Mouse (Mus musculus) left cerebral cortex, adult 8-10 months (tissue): ENCODE results near the gene Gm17535. TPM values are rescaled to one million over a fixed set of nuclear protein-coding genes. Genes with fewer than 3 reads are reported as not detected.
"Not testable (repeated sequence)": the region's sequence is repeated elsewhere in the genome, so short reads cannot be mapped to it uniquely, and the experiment has no call there.

Experiments
- DNase-seq, 2 experiments: peaks; one replicate each; pipeline ENCODE4 v3.0.0; 2022; ENCODE audit warnings: low spot score in 2 of 2
- total RNA-seq, 4 experiments: library from RNA; stranded (reverse); gene quantifications; 2 replicates each; pipeline ENCODE4 v1.2.4; 2022

Gene Gm17535
- total RNA-seq, result not detected

GRCm38 (mm10) chr9:3034299-3034698 lies at the start of gene Gm17535:
TSS of gene Gm17535 (plus strand) at chr9:3034599.
- not testable (repeated sequence) for DNase-seq

DNA sequence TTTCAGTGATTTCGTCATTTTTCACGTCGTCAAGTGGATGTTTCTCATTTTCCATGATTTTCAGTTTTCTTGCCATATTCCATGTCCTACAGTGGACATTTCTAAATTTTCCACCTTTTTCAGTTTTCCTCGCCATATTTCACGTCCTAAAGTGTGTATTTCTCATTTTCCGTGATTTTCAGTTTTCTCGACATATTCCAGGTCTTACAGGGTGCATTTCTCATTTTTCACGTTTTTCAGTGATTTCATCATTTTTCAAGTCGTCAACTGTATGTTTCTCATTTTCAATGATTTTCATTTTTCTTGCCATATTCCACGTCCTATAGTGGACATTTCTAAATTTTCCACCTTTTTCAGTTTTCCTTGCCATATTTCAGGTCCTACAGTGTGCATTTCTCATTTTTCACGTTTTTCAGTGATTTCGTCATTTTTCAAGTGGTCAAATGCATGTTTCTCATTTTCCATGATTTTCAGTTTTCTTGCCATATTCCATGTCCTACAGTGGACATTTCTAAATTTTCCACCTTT lies 33.9 kb upstream of the Gm17535 start, which contains the start of gene Gm10722:
Gene Gm10722, plus strand, starts transcription at position 478 of the 528 bp plus-strand sequence.
- DNase-seq, result peak; percentile 12 to 14

- peak in 1 of 2 experiments; percentile 14 for DNase-seq
Observed at GRCm38 (mm10) chr9:3001006-3001405, 33.4 kb upstream of the Gm17535 start.

DNA sequence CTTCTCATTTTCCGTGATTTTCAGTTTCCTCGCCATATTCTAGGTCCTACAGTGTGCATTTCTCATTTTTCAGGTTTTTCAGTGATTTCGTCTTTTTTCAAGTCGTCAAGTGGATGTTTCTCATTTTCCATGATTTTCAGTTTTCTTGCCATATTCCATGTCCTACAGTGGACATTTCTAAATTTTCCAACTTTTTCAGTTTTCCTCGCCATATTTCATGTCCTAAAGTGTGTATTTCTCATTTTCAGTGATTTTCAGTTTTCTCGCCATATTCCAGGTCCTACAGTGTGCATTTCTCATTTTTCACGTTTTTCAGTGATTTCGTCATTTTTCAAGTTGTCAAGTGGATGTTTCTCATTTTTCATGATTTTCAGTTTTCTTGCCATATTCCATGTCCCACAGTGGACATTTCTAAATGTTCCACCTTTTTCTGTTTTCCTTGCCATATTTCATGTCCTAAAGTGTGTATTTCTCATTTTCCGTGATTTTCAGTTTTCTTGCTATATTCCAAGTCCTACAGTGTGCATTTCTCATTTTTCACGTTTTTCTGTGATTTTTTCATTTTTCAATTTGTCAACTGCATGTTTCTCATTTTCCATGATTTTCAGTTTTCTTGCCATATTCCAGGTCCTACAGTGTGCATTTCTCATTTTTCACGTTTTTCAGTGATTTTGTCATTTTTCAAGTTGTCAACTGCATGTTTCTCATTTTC lies 32.3 kb upstream of the Gm17535 start:
- DNase-seq, result peak; percentile 93 to 99

GRCm38 (mm10) chr9:3002794-3003396 lies 31.5 kb upstream of the Gm17535 start, which contains the start of gene Gm11168:
TSS of gene Gm11168 (plus strand) at chr9:3003346.
- DNase-seq, result not testable (repeated sequence)

- DNase-seq, result not testable (repeated sequence)
Observed at GRCm38 (mm10) chr9:3006179-3006578, 28.2 kb upstream of the Gm17535 start.

- DNase-seq, result peak; percentile 98 to 100
Observed at GRCm38 (mm10) chr9:3006636-3007035, 27.8 kb upstream of the Gm17535 start.

- DNase-seq, result not testable (repeated sequence)
Observed at GRCm38 (mm10) chr9:3007272-3007671, 27.1 kb upstream of the Gm17535 start.

GRCm38 (mm10) chr9:3009331-3009730 lies 25.1 kb upstream of the Gm17535 start:
- DNase-seq, result not testable (repeated sequence)

DNA sequence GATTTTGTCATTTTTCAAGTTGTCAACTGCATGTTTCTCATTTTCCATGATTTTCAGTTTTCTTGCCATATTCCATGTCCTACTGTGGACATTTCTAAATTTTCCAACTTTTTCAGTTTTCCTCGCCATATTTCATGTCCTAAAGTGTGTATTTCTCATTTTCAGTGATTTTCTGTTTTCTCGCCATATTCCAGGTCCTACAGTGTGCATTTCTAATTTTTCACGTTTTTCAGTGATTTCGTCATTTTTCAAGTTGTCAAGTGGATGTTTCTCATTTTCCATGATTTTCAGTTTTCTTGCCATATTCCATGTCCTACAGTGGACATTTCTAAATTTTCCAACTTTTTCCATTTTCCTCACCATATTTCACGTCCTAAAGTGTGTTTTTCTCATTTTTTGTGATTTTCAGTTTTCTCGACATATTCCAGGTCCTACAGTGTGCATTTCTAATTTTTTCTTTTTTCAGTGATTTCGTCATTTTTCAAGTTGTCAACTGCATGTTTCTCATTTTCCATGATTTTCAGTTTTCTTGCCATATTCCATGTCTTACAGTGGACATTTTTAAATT lies 22.3 kb upstream of the Gm17535 start:
- DNase-seq, result not testable (repeated sequence)

DNA sequence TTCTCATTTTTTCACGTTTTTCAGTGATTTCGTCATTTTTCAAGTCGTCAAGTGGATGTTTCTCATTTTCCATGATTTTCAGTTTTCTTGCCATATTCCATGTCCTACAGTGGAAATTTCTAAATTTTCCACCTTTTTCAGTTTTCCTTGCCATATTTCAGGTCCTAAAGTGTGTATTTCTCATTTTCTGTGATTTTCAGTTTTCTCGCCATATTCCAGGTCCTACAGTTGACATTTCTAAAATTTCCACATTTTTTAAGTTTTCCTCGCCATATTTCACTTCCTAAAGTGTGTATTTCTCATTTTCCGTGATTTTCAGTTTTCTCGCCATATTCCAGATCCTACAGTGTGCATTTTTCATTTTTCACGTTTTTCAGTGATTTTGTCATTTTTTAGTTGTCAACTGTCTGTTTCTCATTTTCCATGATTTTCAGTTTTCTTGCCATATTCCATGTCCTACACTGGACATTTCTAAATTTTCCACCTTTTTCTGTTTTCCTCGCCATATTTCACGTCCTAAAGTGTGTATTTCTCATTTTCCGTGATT lies 21.6 kb upstream of the Gm17535 start, which contains the start of gene Gm10721:
Gene Gm10721, plus strand, starts transcription at position 408 of the 547 bp plus-strand sequence.
- DNase-seq, result not testable (repeated sequence)

- not testable (repeated sequence) for DNase-seq
Observed at GRCm38 (mm10) chr9:3015354-3015753, 19.0 kb upstream of the Gm17535 start, which contains the start of gene Gm10720. TSS of gene Gm10720 (plus strand) at chr9:3015654.

- not testable (repeated sequence) for DNase-seq
Observed at GRCm38 (mm10) chr9:3015896-3016295, 18.5 kb upstream of the Gm17535 start.

DNA sequence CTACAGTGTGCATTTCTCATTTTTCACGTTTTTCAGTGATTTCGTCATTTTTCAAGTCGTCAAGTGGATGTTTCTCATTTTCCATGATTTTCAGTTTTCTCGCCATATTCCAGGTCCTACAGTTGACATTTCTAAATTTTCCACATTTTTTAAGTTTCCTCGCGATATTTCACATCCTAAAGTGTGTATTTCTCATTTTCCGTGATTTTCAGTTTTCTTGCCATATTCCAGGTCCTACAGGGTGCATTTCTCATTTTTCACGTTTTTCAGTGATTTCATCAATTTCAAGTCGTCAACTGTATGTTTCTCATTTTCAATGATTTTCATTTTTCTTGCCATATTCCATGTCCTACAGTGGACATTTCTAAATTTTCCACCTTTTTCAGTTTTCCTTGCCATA lies 17.3 kb upstream of the Gm17535 start, which contains the start of gene Gm10719:
Gene Gm10719, plus strand, starts transcription at position 301 of the 400 bp plus-strand sequence.
- DNase-seq, result not testable (repeated sequence)

DNA sequence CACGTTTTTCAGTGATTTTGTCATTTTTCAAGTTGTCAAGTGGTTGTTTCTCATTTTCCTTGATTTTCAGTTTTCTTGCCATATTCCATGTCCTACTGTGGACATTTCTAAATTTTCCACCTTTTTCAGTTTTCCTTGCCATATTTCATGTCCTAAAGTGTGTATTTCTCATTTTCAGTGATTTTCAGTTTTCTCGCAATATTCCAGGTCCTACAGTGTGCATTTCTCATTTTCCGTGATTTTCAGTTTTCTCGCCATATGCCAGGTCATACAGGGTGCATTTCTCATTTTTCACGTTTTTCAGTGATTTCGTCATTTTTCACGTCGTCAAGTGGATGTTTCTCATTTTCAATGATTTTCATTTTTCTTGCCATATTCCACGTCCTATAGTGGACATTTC lies 15.5 kb upstream of the Gm17535 start:
- DNase-seq, result peak; percentile 1 to 60

DNA sequence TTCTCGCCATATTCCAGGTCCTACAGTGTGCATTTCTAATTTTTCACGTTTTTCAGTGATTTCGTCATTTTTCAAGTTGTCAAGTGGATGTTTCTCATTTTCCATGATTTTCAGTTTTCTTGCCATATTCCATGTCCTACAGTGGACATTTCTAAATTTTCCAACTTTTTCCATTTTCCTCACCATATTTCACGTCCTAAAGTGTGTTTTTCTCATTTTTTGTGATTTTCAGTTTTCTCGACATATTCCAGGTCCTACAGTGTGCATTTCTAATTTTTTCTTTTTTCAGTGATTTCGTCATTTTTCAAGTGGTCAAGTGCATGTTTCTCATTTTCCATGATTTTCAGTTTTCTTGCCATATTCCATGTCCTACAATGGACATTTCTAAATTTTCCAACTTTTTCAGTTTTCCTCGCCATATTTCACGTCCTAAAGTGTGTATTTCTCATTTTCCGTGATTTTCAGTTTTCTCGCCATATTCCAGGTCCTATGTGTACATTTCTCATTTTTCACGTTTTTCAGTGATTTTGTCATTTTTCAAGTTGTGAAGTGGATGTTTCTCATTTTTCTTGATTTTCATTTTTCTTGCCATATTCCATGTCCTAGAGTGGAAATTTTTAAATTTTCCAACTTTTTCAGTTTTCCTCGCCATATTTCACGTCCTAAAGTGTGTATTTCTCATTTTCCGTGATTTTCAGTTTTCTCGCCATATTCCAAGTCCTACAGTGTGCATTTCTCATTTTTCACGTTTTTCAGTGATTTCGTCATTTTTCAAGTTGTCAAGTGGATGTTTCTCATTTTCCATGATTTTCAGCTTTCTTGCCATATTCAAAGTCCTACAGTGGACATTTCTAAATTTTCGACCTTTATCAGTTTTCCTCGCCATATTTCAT lies 14.3 kb upstream of the Gm17535 start:
- DNase-seq, result peak; percentile 3 to 70

DNA sequence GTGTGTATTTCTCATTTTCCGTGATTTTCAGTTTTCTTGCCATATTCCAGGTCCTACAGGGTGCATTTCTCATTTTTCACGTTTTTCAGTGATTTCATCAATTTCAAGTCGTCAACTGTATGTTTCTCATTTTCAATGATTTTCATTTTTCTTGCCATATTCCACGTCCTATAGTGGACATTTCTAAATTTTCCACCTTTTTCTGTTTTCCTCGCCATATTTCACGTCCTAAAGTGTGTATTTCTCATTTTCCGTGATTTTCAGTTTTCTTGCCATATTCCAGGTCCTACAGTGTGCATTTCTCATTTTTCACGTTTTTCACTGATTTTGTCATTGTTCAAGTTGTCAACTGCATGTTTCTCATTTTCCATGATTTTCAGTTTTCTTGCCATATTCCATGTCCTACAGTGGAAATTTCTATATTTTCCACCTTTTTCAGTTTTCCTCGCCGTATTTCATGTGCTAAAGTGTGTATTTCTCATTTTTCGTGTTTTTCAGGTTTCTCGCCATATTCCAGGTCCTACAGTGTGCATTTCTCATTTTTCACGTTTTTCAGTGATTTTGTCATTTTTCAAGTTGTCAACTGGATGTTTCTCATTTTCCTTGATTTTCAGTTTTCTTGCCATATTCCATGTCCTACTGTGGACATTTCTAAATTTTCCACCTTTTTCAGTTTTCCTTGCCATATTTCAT lies 11.9 kb upstream of the Gm17535 start:
- peak; percentile 43 to 81 for DNase-seq

DNA sequence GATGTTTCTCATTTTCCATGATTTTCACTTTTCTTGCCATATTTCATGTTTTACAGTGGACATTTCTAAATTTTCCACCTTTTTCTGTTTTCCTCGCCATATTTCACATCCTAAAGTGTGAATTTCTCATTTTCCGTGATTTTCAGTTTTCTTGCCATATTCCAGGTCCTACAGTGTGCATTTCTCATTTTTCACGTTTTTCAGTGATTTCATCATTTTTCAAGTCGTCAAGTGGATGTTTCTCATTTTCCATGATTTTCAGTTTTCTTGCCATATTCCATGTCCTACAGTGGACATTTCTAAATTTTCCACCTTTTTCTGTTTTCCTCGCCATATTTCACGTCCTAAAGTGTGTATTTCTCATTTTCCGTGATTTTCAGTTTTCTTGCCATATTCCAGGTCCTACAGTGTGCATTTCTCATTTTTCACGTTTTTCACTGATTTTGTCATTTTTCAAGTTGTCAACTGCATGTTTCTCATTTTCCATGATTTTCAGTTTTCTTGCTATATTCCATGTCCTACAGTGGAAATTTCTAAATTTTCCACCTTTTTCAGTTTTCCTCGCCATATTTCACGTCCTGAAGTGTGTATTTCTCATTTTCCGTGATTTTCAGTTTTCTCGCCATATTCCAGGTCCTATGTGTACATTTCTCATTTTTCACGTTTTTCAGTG lies 11.0 kb upstream of the Gm17535 start, which contains the start of gene Gm10718:
Gene Gm10718, plus strand, starts transcription at position 236 of the 673 bp plus-strand sequence.
- DNase-seq, result peak; percentile 18 to 44
